Mouse (Mus musculus): ENCODE results near the gene Ror2.

GRCm38 (mm10) chr13:53226461-53226860, 59.5 kb downstream of the Ror2 start:
- TF ChIP-seq POLR2A (IDR thresholded peaks at IDR 0.05; ENCODE audit: low read depth, low read length) (no peak), CTCF (IDR thresholded peaks at IDR 0.05; ENCODE audit: extremely low read depth, insufficient read length, insufficient replicate concordance, low read depth, low read length) (no peak)

Data from small intestine, adult 2 months (tissue).